Comparison of ENCODE assay signal across 8 mouse cellular contexts in genomic region chr7:80445492-80445891, GRCm38 (mm10). TPM values are rescaled to one million over a fixed set of nuclear protein-coding genes. Genes with fewer than 3 reads are reported as not detected.
DNase-seq lines count a peak whose midpoint lies in the region; ATAC-seq and TF ChIP-seq lines count a peak whose summit lies in the region.

No protein-coding gene starts in this region.

- TF ChIP-seq CTCF in heart, adult 2 months (IDR thresholded peaks at IDR 0.05): no peak
- no peak for TF ChIP-seq CTCF in liver, embryonic 14.5 days (IDR thresholded peaks at IDR 0.05; ENCODE audit: low read depth)

- H3K27ac ChIP-seq in heart, adult 2 months: peak overlapping the region; percentile 69
- H3K27ac ChIP-seq in liver, embryonic 14.5 days: peak overlapping the region; percentile 71
- H3K27ac ChIP-seq in forebrain, embryonic 12.5 days: no peak overlapping the region

- DNase-seq in c-Kit-positive CD71-positive TER-119-positive erythroid progenitor cells, embryonic 14.5 days (ENCODE audit: low spot score): peak; percentile 82
- peak; percentile 73 to 83 for DNase-seq in heart, adult 2 months
- DNase-seq in liver, embryonic 14.5 days (ENCODE audit: low read depth in 3 of 3, low spot score in 3 of 3): peak; percentile 42 to 70 (median 51)
- peak; percentile 77 to 84 for DNase-seq in spleen, postnatal 4 days (ENCODE audit: low spot score in 2 of 2)
- DNase-seq in cerebellum, adult 18-20 months: no peak
- no peak for DNase-seq in frontal cortex, adult 2 months (ENCODE audit: extremely low spot score in 1 of 2, low spot score in 1 of 2)
- DNase-seq in urinary bladder, adult 2 months (ENCODE audit: low spot score): no peak

- no peak overlapping the region for H3K9ac ChIP-seq in heart, adult 2 months (ENCODE audit: low read depth, low read length)
- H3K9ac ChIP-seq in liver, embryonic 14.5 days (replicated peaks): peak overlapping the region; percentile 20
- H3K9ac ChIP-seq in forebrain, embryonic 12.5 days: no peak overlapping the region

- H3K9me3 ChIP-seq in liver, embryonic 14.5 days (ENCODE audit: control insufficient read depth, low read length): no peaks in the 10 kb centered on the region
- H3K9me3 ChIP-seq in forebrain, embryonic 12.5 days: no peaks in the 10 kb centered on the region

- no peaks in the 10 kb centered on the region for H3K27me3 ChIP-seq in heart, adult 2 months (ENCODE audit: control insufficient read depth, insufficient read depth, low read length)
- no peaks in the 10 kb centered on the region for H3K27me3 ChIP-seq in liver, embryonic 14.5 days (ENCODE audit: control insufficient read depth, insufficient read depth, low read length)
- no peaks in the 10 kb centered on the region for H3K27me3 ChIP-seq in forebrain, embryonic 12.5 days

- WGBS in heart, adult 2 months: 38% methylated on average over 6 of the region's 6 CpGs
- WGBS in liver, embryonic 14.5 days (ENCODE audit: insufficient replicate concordance): 2% methylated on average over 6 of the region's 6 CpGs
- WGBS in forebrain, embryonic 12.5 days: 55% methylated on average over 6 of the region's 6 CpGs

- H3K4me1 ChIP-seq in heart, adult 2 months (ENCODE audit: control insufficient read depth, insufficient read depth, low read length): peaks cover 17% of the 10 kb centered on the region
- H3K4me1 ChIP-seq in liver, embryonic 14.5 days (replicated peaks; ENCODE audit: control insufficient read depth in 2 of 2, insufficient read depth in 2 of 2, low read length in 1 of 2): peaks cover 42 to 49% of the 10 kb centered on the region in 2 experiments
- peaks cover 12% of the 10 kb centered on the region for H3K4me1 ChIP-seq in forebrain, embryonic 12.5 days

- TF ChIP-seq EP300 in heart, adult 2 months (IDR thresholded peaks at IDR 0.05; ENCODE audit: insufficient read depth, low read depth, low read length): peak; percentile 94
- TF ChIP-seq EP300 in liver, embryonic 14.5 days (IDR thresholded peaks at IDR 0.05; ENCODE audit: low read depth): peak; percentile 73

- H3K4me3 ChIP-seq in heart, adult 2 months: no peak overlapping the region
- no peak overlapping the region for H3K4me3 ChIP-seq in liver, embryonic 14.5 days (ENCODE audit: insufficient read depth in 1 of 2, low read depth in 2 of 2, low read length in 2 of 2)
- no peak overlapping the region for H3K4me3 ChIP-seq in forebrain, embryonic 12.5 days (replicated peaks)

- intact Hi-C loops in heart, adult 2 months (cut with DNase I): loop anchor here (2.0 kb wide), 1 partner anchor 45 kb away; no protein-coding TSS in a partner anchor

- no peaks in the 10 kb centered on the region for H3K79me2 ChIP-seq in heart, adult 2 months (replicated peaks; ENCODE audit: control insufficient read depth, insufficient read depth, low read length)

- TF ChIP-seq POLR2A in heart, adult 2 months (IDR thresholded peaks at IDR 0.05; ENCODE audit: insufficient read depth, low read depth, low read length): no peak

- peak overlapping the region; percentile 47 for H3K4me2 ChIP-seq in liver, embryonic 14.5 days (ENCODE audit: low read depth)
- H3K4me2 ChIP-seq in forebrain, embryonic 12.5 days: no peak overlapping the region

- no peaks in the 10 kb centered on the region for H3K36me3 ChIP-seq in heart, adult 2 months (ENCODE audit: control insufficient read depth, insufficient read depth, low read length)
- H3K36me3 ChIP-seq in liver, embryonic 14.5 days (replicated peaks; ENCODE audit: control insufficient read depth, insufficient read depth, low read depth): no peaks in the 10 kb centered on the region
- H3K36me3 ChIP-seq in forebrain, embryonic 12.5 days (replicated peaks): no peaks in the 10 kb centered on the region

- ATAC-seq in liver, embryonic 14.5 days (ENCODE audit: insufficient read depth): peak; percentile 77
- no peak for ATAC-seq in forebrain, embryonic 12.5 days (ENCODE audit: low FRiP score)

RNA-seq across cellular contexts. Expression of gene Furin, which starts 40.3 kb away (rescaled TPM):
- total RNA-seq in heart, adult 2 months (2021): 100 to 1,000 TPM; 108 to 129 TPM
- 64.9 and 79.4 TPM in 2 replicates for polyA plus RNA-seq in heart, adult 2 months (2012; rRNA removed)
- polyA plus RNA-seq in liver, embryonic 14.5 days (2012; rRNA removed): 6.0 and 6.7 TPM in 2 replicates
- polyA plus RNA-seq in liver, embryonic 14.5 days (2014; fragmentation: Nextera tagmentation; extraction: Ambion mirVana): 3.8 and 4.5 TPM in 2 replicates
- polyA plus RNA-seq in frontal cortex, adult 2 months (2012; rRNA removed): 24.2 and 26.3 TPM in 2 replicates
- 25.3 and 40.7 TPM in 2 replicates for polyA plus RNA-seq in urinary bladder, adult 2 months (2012; rRNA removed)
- polyA plus RNA-seq in forebrain, embryonic 12.5 days (2016; fragmentation: Nextera tagmentation; extraction: Ambion mirVana): 3.3 and 4.3 TPM in 2 replicates

RNA-seq across cellular contexts. Expression of gene Fes, which starts 57.7 kb away (rescaled TPM):
- 1 to 10 TPM; 8.9 to 9.8 TPM for total RNA-seq in heart, adult 2 months (2021)
- polyA plus RNA-seq in heart, adult 2 months (2012; rRNA removed): 15.4 and 17.3 TPM in 2 replicates
- polyA plus RNA-seq in liver, embryonic 14.5 days (2012; rRNA removed): 9.8 and 11.9 TPM in 2 replicates
- 9.0 and 10.1 TPM in 2 replicates for polyA plus RNA-seq in liver, embryonic 14.5 days (2014; fragmentation: Nextera tagmentation; extraction: Ambion mirVana)
- 5.4 and 6.1 TPM in 2 replicates for polyA plus RNA-seq in frontal cortex, adult 2 months (2012; rRNA removed)
- polyA plus RNA-seq in urinary bladder, adult 2 months (2012; rRNA removed): 22.6 and 24.0 TPM in 2 replicates
- polyA plus RNA-seq in forebrain, embryonic 12.5 days (2016; fragmentation: Nextera tagmentation; extraction: Ambion mirVana): 6.6 and 7.4 TPM in 2 replicates

Comparison
In these comparisons a context has a peak if more than half of its experiments do, and no peak if none do; other contexts are left out.
1. DNase-seq: peak in c-Kit-positive CD71-positive TER-119-positive erythroid progenitor cells, embryonic 14.5 days (single experiment), heart, adult 2 months (2 of 2), liver, embryonic 14.5 days (3 of 3) and spleen, postnatal 4 days (2 of 2); none in cerebellum, adult 18-20 months (0 of 2), frontal cortex, adult 2 months (0 of 2) and urinary bladder, adult 2 months (single experiment).